Mouse (Mus musculus) heart, postnatal 0 days (tissue): Measurements from ENCODE around the gene Grip2.

ENCODE experiments used
- CTCF ChIP-seq: IDR thresholded peaks from 2 replicates; pipeline ENCODE4 v1.5.1; 2016; ENCODE audit warnings: antibody characterized with exemption, control low read depth, low read depth
- EP300 ChIP-seq: IDR thresholded peaks from 2 replicates; pipeline ENCODE4 v1.6.1; 2016; ENCODE audit warnings: antibody characterized with exemption, low read depth

- TF ChIP-seq CTCF (peak; percentile 94), EP300 (no peak)
These were observed 25.5 kb upstream of the Grip2 start for GRCm38 (mm10) chr6:91852550-91852949.
